Mouse (Mus musculus): ENCODE data around the gene Gse1.

DNA sequence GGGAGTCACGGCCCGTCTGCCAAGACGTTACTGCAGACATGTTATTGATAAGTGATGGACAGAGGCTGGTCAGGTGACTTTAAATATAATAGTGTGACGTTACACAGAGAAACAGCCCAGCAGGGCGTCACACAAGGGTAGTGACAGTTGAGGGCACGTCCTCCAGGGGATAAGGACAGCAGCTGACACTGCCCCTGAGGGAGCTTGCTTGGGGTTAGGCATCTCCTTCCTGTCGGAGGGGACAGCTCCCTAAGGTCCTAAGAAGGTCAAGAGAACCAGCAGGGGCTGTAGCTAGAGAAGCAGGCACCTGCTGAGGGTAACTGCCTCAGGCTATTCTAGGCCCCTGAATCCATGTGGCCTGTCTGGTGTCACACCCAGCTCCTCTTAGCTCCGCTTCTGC is 343.3 kb downstream of the Gse1 start:
- TF ChIP-seq MAFK (IDR thresholded peaks at IDR 0.05; ENCODE audit: insufficient read depth, low read depth, low read length) (no peak), ZC3H11A (IDR thresholded peaks at IDR 0.05; ENCODE audit: borderline replicate concordance, low read depth, low read length) (no peak)
